ENCODE assay signal across 23 mouse cellular contexts in genomic region chr16:78685160-78685559, GRCm38 (mm10).
DNase-seq lines count a peak whose midpoint lies in the region; ATAC-seq and TF ChIP-seq lines count a peak whose summit lies in the region.
"Had no signal": no experiment of that assay in that cellular context is flagged by ENCODE, and none has a peak within 500 bp of the region (broad histone marks: within the 10 kb centered on the region; RNA-seq: fewer than 3 reads in every experiment).

No protein-coding gene starts in this region.

- no peak for ATAC-seq in limb, embryonic 14.5 days (ENCODE audit: low FRiP score, low read depth)
- peak; percentile 68; the same call in 1 of the 2 replicates for ATAC-seq in embryonic facial prominence, embryonic 14.5 days (ENCODE audit: low read depth)
- ATAC-seq: activated CD4-positive, CD25-positive, alpha-beta regulatory T cell, adult 4 months; CD4-positive, CD25-positive, alpha-beta regulatory T cell, adult 4 months; forebrain, embryonic 13.5 days; forebrain, embryonic 15.5 days; forebrain, postnatal 0 days; Patski had no signal

- peak; percentile 15 for DNase-seq in limb, embryonic 14.5 days (ENCODE audit: low spot score)
- DNase-seq in limb, embryonic 10.5 days (ENCODE audit: low spot score) = no peak
- peak; percentile 59 for DNase-seq in embryonic facial prominence, embryonic 14.5 days (ENCODE audit: low spot score)
- DNase-seq in embryo, embryonic 9.5 days (ENCODE audit: extremely low spot score) = no peak
- DNase-seq in spleen, adult 12 weeks (ENCODE audit: low spot score) = no peak
- DNase-seq: adrenal gland, adult 8-10 months; adrenal gland, postnatal 14 days; adrenal gland, postnatal 36 days; B cell, adult 2 months; cerebellum, adult 11-12 months; cerebellum, adult 2 months; cerebellum, adult 9-10 months; cerebellum, postnatal 10 days; cerebellum, postnatal 25 days; forebrain, postnatal 0 days had no signal

- H3K27me3 ChIP-seq in limb, embryonic 14.5 days (ENCODE audit: control insufficient read depth, insufficient read depth, low read length) = no peaks in the 10 kb centered on the region
- no peaks in the 10 kb centered on the region for H3K27me3 ChIP-seq in limb, embryonic 10.5 days (ENCODE audit: low read depth, poor library complexity, severe bottlenecking)
- H3K27me3 ChIP-seq in embryonic facial prominence, embryonic 14.5 days (replicated peaks; ENCODE audit: control insufficient read depth, insufficient read depth, low read length) = no peaks in the 10 kb centered on the region
- H3K27me3 ChIP-seq: CH12.LX; embryonic facial prominence, embryonic 13.5 days; forebrain, embryonic 13.5 days; forebrain, embryonic 15.5 days; Patski had no signal

- 18% methylated on average over 1 of the region's 1 CpGs for WGBS in limb, embryonic 14.5 days
- WGBS in limb, embryonic 10.5 days = 29% methylated on average over 1 of the region's 1 CpGs
- WGBS in embryonic facial prominence, embryonic 14.5 days = 17% methylated on average over 1 of the region's 1 CpGs

- no peak overlapping the region for H3K27ac ChIP-seq in limb, embryonic 14.5 days (replicated peaks; ENCODE audit: low read depth, low read length)
- H3K27ac ChIP-seq in limb, embryonic 10.5 days = no peak overlapping the region
- no peak overlapping the region for H3K27ac ChIP-seq in embryonic facial prominence, embryonic 14.5 days (replicated peaks; ENCODE audit: low read depth, low read length)
- H3K27ac ChIP-seq: embryonic facial prominence, embryonic 13.5 days; forebrain, embryonic 13.5 days; forebrain, embryonic 15.5 days had no signal

- no peaks in the 10 kb centered on the region for H3K9me3 ChIP-seq in limb, embryonic 14.5 days (ENCODE audit: control insufficient read depth, low read length)
- H3K9me3 ChIP-seq in limb, embryonic 10.5 days (replicated peaks) = no peaks in the 10 kb centered on the region
- no peaks in the 10 kb centered on the region for H3K9me3 ChIP-seq in embryonic facial prominence, embryonic 14.5 days (ENCODE audit: control insufficient read depth, low read length)
- H3K9me3 ChIP-seq: embryonic facial prominence, embryonic 13.5 days; forebrain, embryonic 13.5 days; forebrain, embryonic 15.5 days had no signal

- H3K36me3 ChIP-seq in limb, embryonic 14.5 days (ENCODE audit: control insufficient read depth, insufficient read depth, low read length) = no peaks in the 10 kb centered on the region
- no peaks in the 10 kb centered on the region for H3K36me3 ChIP-seq in limb, embryonic 10.5 days
- H3K36me3 ChIP-seq in embryonic facial prominence, embryonic 14.5 days (ENCODE audit: control insufficient read depth, insufficient read depth, low read length) = no peaks in the 10 kb centered on the region
- H3K36me3 ChIP-seq: embryonic facial prominence, embryonic 13.5 days; forebrain, embryonic 15.5 days; G1E had no signal

- H3K9ac ChIP-seq in limb, embryonic 14.5 days (ENCODE audit: low read depth, low read length, severe bottlenecking) = no peak overlapping the region
- no peak overlapping the region for H3K9ac ChIP-seq in embryonic facial prominence, embryonic 14.5 days (ENCODE audit: low read depth, low read length)
- H3K9ac ChIP-seq: embryonic facial prominence, embryonic 13.5 days; forebrain, embryonic 13.5 days; forebrain, embryonic 15.5 days; forebrain, postnatal 0 days had no signal

- peaks cover 10% of the 10 kb centered on the region; the same call in 1 of the 2 replicates for H3K4me1 ChIP-seq in limb, embryonic 14.5 days (ENCODE audit: control insufficient read depth, insufficient read depth, low read length)
- H3K4me1 ChIP-seq in limb, embryonic 10.5 days = peaks cover 12% of the 10 kb centered on the region
- H3K4me1 ChIP-seq in embryonic facial prominence, embryonic 14.5 days (ENCODE audit: control insufficient read depth, insufficient read depth, low read length) = peaks cover 3% of the 10 kb centered on the region; the same call in 1 of the 2 replicates
- H3K4me1 ChIP-seq: forebrain, embryonic 13.5 days; forebrain, embryonic 15.5 days had no signal

- no peak overlapping the region for H3K4me3 ChIP-seq in limb, embryonic 14.5 days (replicated peaks; ENCODE audit: low read length)
- H3K4me3 ChIP-seq in limb, embryonic 10.5 days = no peak overlapping the region
- H3K4me3 ChIP-seq in embryonic facial prominence, embryonic 14.5 days (ENCODE audit: low read depth, low read length) = no peak overlapping the region
- H3K4me3 ChIP-seq: embryonic facial prominence, embryonic 13.5 days; forebrain, embryonic 13.5 days; forebrain, embryonic 15.5 days had no signal

- H3K4me2 ChIP-seq in limb, embryonic 14.5 days (replicated peaks; ENCODE audit: low read depth, low read length, severe bottlenecking) = no peak overlapping the region
- no peak overlapping the region for H3K4me2 ChIP-seq in embryonic facial prominence, embryonic 14.5 days (ENCODE audit: low read depth, low read length)
- H3K4me2 ChIP-seq: embryonic facial prominence, embryonic 13.5 days; forebrain, embryonic 13.5 days; forebrain, embryonic 15.5 days had no signal

- no peak for TF ChIP-seq POLR2A in limb, embryonic 14.5 days (IDR thresholded peaks at IDR 0.05; ENCODE audit: borderline replicate concordance, extremely low read depth, insufficient read depth, insufficient read length)

Comparison
In these comparisons a context has a peak if more than half of its experiments do, and no peak if none do; other contexts are left out.
1. DNase-seq: peak in limb, embryonic 14.5 days (single experiment) and embryonic facial prominence, embryonic 14.5 days (single experiment); none in limb, embryonic 10.5 days (single experiment), embryo, embryonic 9.5 days (single experiment) and spleen, adult 12 weeks (single experiment).